Mouse (Mus musculus): ENCODE data around the gene Olfr319.

DNA sequence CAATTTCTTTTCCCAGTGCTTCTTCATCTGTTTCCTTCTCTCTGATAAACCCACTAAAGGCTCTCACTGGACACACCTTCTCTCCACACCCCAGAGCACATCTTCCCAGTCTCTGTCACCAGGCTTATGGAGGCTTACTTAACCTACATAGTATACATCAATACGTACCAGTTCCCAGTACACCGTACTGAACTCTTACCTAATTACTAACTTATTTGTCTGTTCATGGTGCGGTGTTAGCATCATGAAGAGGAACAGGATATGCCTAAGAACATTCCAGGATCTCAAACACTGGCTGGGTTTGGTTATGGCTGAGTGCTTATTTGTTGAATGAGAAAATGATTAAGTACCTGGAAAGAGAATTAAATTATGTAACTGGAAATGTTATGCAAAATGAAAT lies 43.8 kb upstream of the Olfr319 start:
- TF ChIP-seq POLR2A (IDR thresholded peaks at IDR 0.05; ENCODE audit: low read depth, low read length) (no peak), CTCF (conservative IDR thresholded peaks at IDR 0.05; ENCODE audit: insufficient read depth, insufficient read length, low read depth, low read length) (no peak)
